Mouse (Mus musculus): ENCODE results near the gene Ccdc84. TPM values are rescaled to one million over a fixed set of nuclear protein-coding genes. Genes with fewer than 3 reads are reported as not detected.
"Not testable (repeated sequence)": the region's sequence is repeated elsewhere in the genome, so short reads cannot be mapped to it uniquely, and the experiment has no call there.

Ccdc84 gene
- polyA plus RNA-seq (2014; fragmentation: Nextera tagmentation; extraction: Ambion mirVana) = 22.0 and 27.1 TPM in 2 replicates

DNA sequence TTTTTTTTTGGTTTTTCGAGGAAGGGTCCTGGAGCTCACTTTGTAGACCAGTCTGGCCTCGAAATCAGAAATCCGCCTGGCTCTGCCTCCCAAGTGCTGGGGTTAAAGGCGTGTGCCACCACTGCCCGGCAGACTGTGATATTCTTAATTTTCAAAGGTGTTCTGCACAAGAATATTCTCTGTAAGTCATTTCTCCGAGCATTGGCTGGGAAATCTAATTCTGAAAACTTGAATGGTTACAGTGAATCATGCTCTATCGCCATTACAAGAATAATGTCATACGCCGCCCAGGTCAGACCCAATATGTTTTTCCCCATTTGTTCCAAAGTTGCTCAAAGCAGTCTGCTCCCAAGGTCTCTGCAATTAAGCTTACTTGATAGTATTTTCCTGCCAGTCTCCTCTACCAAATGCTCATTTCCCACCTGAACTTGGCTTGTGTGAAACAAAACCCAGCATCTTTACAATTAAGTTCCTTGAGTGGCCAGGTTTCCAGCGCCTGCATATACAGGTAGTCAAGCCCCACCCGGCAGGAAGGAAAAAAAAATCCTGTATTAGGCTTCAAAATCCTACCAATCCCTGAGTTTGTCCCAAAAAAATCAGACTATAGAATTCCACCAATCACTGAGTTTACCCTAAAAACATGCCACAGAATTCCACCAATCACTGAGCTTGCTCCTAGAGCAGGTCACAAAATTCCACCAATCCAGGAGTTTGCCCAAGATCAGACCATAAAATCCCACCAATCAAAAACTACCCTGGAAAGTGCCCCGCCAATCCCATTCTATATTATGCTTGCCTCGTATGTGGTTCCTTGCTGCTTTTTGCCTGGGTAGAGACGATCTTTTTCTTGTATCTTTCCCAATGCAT lies at the start of gene Ccdc84:
Ccdc84 (minus strand) TSS at position 51 of the 867 bp plus-strand sequence.
- DNase-seq (ENCODE audit: low spot score) = no peak
- Histone ChIP-seq H3K4me3 (ENCODE audit: low read depth, low read length) (peak within 1 kb of the TSS; percentile 88), H3K4me2 (ENCODE audit: low read depth, severe bottlenecking) (peak within 1 kb of the TSS; percentile 93), H3K27ac (replicated peaks; ENCODE audit: low read depth, low read length) (peak within 1 kb of the TSS; percentile 42; the same call in 1 of the 2 replicates), H3K9ac (ENCODE audit: low read length) (peak within 1 kb of the TSS; percentile 72), H3K4me1 (ENCODE audit: control insufficient read depth, insufficient read depth, low read length) (peaks cover 7% of the 10 kb centered on the region), H3K9me3 (ENCODE audit: control insufficient read depth, low read length) (no peaks in the 10 kb centered on the region), H3K27me3 (ENCODE audit: control insufficient read depth, insufficient read depth, low read length) (no peaks in the 10 kb centered on the region), H3K36me3 (ENCODE audit: control insufficient read depth, insufficient read depth, low read length) (peaks cover 2% of the 10 kb centered on the region; the same call in 1 of the 2 replicates)
- whole genome bisulfite sequencing = 83% methylated on average over 14 of the region's 14 CpGs
- no peak for ATAC-seq (ENCODE audit: insufficient number of reproducible peaks, low FRiP score, low TSS enrichment, low read depth)

DNA sequence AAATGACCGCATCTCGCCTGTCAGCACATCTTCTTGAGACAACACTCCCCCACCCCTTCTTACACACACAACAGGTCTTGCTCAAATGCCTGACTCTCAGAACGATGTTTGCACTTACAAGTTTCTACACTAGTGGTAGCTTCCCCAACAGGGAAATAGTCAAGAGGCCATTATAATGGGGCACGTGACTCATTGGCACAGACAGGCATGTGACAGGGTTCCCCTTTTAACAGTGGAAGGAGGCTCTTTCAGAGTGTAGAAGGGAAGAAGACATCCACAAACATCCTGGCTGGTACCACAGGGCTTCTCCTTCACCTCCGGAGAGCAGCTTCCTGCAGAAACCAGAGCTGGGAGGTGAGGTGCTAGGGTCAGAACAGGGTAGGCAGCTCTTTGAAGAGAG lies 43.6 kb upstream of the Ccdc84 start:
- DNase-seq (ENCODE audit: low spot score) (no peak), ATAC-seq (ENCODE audit: insufficient number of reproducible peaks, low FRiP score, low TSS enrichment, low read depth) (no peak)
- H3K4me2 ChIP-seq (ENCODE audit: low read depth, severe bottlenecking) = no peak overlapping the region
- no peaks in the 10 kb centered on the region for H3K27me3 ChIP-seq (ENCODE audit: control insufficient read depth, insufficient read depth, low read length)
- H3K4me3 ChIP-seq (ENCODE audit: low read depth, low read length) = no peak overlapping the region
- H3K9me3 ChIP-seq (ENCODE audit: control insufficient read depth, low read length) = no peaks in the 10 kb centered on the region
- H3K27ac ChIP-seq (replicated peaks; ENCODE audit: low read depth, low read length) = no peak overlapping the region
- 83% methylated on average over 5 of the region's 5 CpGs for WGBS
- no peak overlapping the region for H3K9ac ChIP-seq (ENCODE audit: low read length)
- 0 out of 2 replicates have a peak, but pooled peaks cover 2% of the 10 kb centered on the region for H3K4me1 ChIP-seq (ENCODE audit: control insufficient read depth, insufficient read depth, low read length)
- no peaks in the 10 kb centered on the region for H3K36me3 ChIP-seq (ENCODE audit: control insufficient read depth, insufficient read depth, low read length)

DNA sequence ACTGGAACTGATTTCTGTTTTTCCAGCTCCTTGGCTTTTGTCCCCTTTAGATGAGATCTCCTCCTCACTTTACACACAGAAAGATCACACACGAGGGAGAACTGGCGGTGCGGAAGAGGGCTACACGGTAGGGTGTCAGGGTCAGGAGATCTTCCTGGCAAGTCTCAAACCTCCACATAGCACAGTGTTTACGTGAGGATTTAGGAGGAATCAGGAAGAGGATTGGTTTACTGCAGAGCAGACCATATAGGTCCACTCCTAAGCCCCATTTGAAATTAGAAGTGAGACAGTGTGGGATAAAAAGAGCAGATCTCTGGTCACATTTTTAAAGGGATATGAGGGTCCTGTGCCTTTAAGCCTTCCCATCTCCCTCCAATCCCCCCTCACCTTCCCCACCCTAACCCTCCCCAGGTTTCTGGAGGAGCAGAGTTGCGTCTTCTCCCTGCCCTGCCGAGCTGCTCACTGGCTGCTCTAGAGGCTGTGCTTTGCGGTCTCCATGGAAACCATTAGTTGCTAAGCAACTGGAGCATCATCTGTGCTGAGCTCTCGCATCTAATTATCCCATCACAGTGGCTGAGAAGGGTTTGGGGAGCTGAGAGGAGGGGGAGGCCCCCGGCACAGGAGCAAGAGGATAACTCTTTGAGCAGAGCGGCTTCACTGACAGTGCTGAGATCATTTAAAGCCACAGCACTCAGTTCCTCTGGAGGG lies 38.8 kb upstream of the Ccdc84 start:
- ATAC-seq (ENCODE audit: insufficient number of reproducible peaks, low FRiP score, low TSS enrichment, low read depth) = no peak
- Histone ChIP-seq H3K9me3 (ENCODE audit: control insufficient read depth, low read length) (no peaks in the 10 kb centered on the region), H3K9ac (ENCODE audit: low read length) (no peak overlapping the region), H3K36me3 (ENCODE audit: control insufficient read depth, insufficient read depth, low read length) (no peaks in the 10 kb centered on the region), H3K4me2 (ENCODE audit: low read depth, severe bottlenecking) (no peak overlapping the region), H3K4me1 (ENCODE audit: control insufficient read depth, insufficient read depth, low read length) (0 out of 2 replicates have a peak, but pooled peaks cover 5% of the 10 kb centered on the region), H3K4me3 (ENCODE audit: low read depth, low read length) (no peak overlapping the region), H3K27me3 (ENCODE audit: control insufficient read depth, insufficient read depth, low read length) (peaks cover 6% of the 10 kb centered on the region; the same call in 1 of the 2 replicates), H3K27ac (replicated peaks; ENCODE audit: low read depth, low read length) (no peak overlapping the region)
- peak; percentile 60 for DNase-seq (ENCODE audit: low spot score)
- 8% methylated on average over 11 of the region's 11 CpGs for WGBS

DNA sequence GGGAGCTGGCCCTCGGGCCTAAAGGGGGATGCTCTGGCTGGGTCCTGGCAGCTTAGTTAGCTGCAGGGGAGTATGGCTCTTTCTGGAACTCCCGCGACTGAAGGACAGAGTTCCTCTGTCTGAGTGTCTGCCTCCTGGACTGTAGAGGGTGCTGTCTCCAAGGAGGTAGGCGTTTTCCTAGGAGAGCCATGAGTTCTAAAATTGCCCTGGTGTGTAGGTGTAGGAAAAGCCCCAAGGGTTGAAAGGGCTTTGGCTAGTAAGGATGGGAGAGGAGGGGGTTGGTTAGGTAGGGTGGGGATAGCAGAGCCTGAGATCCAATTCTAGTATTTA lies 36.5 kb upstream of the Ccdc84 start, which contains the start of gene Upk2:
Upk2 (minus strand) TSS at position 86 of the 330 bp plus-strand sequence.
- 14% methylated on average over 4 of the region's 4 CpGs for WGBS
- ATAC-seq (ENCODE audit: insufficient number of reproducible peaks, low FRiP score, low TSS enrichment, low read depth) = 0 out of 2 replicates have a peak, but pooled peaks have one; percentile 12
- Histone ChIP-seq H3K36me3 (ENCODE audit: control insufficient read depth, insufficient read depth, low read length) (no peaks in the 10 kb centered on the region), H3K4me3 (ENCODE audit: low read depth, low read length) (no peak within 1 kb of the TSS), H3K9ac (ENCODE audit: low read length) (no peak within 1 kb of the TSS), H3K27ac (replicated peaks; ENCODE audit: low read depth, low read length) (no peak within 1 kb of the TSS), H3K27me3 (ENCODE audit: control insufficient read depth, insufficient read depth, low read length) (peaks cover 6% of the 10 kb centered on the region; the same call in 1 of the 2 replicates), H3K4me1 (ENCODE audit: control insufficient read depth, insufficient read depth, low read length) (0 out of 2 replicates have a peak, but pooled peaks cover 5% of the 10 kb centered on the region), H3K4me2 (ENCODE audit: low read depth, severe bottlenecking) (0 out of 2 replicates have a peak within 1 kb of the TSS, but pooled peaks have one; percentile 12), H3K9me3 (ENCODE audit: control insufficient read depth, low read length) (no peaks in the 10 kb centered on the region)
- no peak for DNase-seq (ENCODE audit: low spot score)

DNA sequence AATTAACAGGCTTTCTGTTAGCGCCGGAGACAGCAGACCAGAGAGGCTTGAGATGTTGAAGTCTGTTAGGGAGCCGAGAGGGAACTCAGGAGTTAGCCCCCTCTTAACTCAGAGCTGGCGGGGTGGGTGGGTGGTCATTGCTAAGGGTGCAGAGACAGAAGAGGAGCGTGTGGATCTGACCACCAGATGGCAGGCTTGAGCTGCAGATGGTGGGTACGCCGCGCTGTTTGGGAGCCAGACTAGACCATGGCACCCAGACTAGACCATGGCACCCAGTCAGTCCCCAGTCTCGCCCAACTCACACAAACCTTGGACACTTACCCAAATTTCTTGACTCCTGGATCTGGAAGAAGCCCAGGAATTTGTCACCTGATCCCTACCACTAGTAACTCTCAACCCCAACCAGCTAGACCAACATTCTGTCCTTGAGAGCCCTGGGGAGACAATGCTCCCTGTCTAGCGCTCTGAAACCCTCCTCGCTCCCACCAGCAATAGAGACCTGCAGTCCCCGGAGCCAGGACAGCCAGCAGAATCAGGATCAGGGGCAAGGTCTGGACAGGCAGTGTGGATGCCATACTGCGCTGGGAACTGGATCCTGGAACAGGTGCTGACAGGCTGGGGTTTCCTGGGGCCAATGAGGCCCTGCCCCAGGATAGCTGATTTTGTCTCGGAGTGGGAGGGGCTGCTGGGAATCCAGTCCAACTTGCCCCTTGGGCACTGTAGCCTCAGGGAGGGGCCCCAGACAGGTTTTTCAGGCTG lies 35.9 kb upstream of the Ccdc84 start:
- H3K36me3 ChIP-seq (ENCODE audit: control insufficient read depth, insufficient read depth, low read length) = no peaks in the 10 kb centered on the region
- peak; percentile 83 for ATAC-seq (ENCODE audit: insufficient number of reproducible peaks, low FRiP score, low TSS enrichment, low read depth)
- peaks cover 6% of the 10 kb centered on the region; the same call in 1 of the 2 replicates for H3K27me3 ChIP-seq (ENCODE audit: control insufficient read depth, insufficient read depth, low read length)
- DNase-seq (ENCODE audit: low spot score) = peak; percentile 91
- H3K27ac ChIP-seq (replicated peaks; ENCODE audit: low read depth, low read length) = no peak overlapping the region
- H3K4me2 ChIP-seq (ENCODE audit: low read depth, severe bottlenecking) = 0 out of 2 replicates have a peak overlapping the region, but pooled peaks have one; percentile 12
- no peak overlapping the region for H3K4me3 ChIP-seq (ENCODE audit: low read depth, low read length)
- WGBS = 7% methylated on average over 14 of the region's 14 CpGs
- H3K4me1 ChIP-seq (ENCODE audit: control insufficient read depth, insufficient read depth, low read length) = 0 out of 2 replicates have a peak, but pooled peaks cover 5% of the 10 kb centered on the region
- no peak overlapping the region for H3K9ac ChIP-seq (ENCODE audit: low read length)
- no peaks in the 10 kb centered on the region for H3K9me3 ChIP-seq (ENCODE audit: control insufficient read depth, low read length)

DNA sequence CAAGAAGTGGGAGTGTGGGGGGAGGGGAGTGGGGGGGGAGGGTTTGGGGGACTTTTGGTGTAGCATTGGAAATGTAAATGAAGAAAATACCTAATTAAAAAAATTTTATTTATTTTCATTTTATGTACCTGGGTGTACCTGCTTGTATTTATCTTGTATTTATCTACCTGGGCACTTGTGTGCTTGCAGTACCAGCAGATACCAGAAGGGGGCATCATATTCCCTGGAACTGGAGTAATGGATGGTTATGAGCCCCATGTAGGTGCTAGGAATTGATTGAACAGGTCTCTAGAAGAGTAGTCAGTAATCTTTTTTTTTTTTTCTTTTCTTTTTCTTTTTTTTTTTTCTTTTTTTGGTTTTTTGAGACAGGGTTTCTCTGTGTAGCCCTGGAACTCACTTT lies 32.0 kb upstream of the Ccdc84 start:
- H3K27ac ChIP-seq (replicated peaks; ENCODE audit: low read depth, low read length) = no peak overlapping the region
- no peak overlapping the region for H3K4me2 ChIP-seq (ENCODE audit: low read depth, severe bottlenecking)
- peaks cover 6% of the 10 kb centered on the region; the same call in 1 of the 2 replicates for H3K27me3 ChIP-seq (ENCODE audit: control insufficient read depth, insufficient read depth, low read length)
- H3K4me1 ChIP-seq (ENCODE audit: control insufficient read depth, insufficient read depth, low read length) = 0 out of 2 replicates have a peak, but pooled peaks cover 3% of the 10 kb centered on the region
- H3K9me3 ChIP-seq (ENCODE audit: control insufficient read depth, low read length) = no peaks in the 10 kb centered on the region
- DNase-seq (ENCODE audit: low spot score) (no peak), ATAC-seq (ENCODE audit: insufficient number of reproducible peaks, low FRiP score, low TSS enrichment, low read depth) (no peak)
- H3K9ac ChIP-seq (ENCODE audit: low read length) = no peak overlapping the region
- H3K36me3 ChIP-seq (ENCODE audit: control insufficient read depth, insufficient read depth, low read length) = no peaks in the 10 kb centered on the region
- no peak overlapping the region for H3K4me3 ChIP-seq (ENCODE audit: low read depth, low read length)

DNA sequence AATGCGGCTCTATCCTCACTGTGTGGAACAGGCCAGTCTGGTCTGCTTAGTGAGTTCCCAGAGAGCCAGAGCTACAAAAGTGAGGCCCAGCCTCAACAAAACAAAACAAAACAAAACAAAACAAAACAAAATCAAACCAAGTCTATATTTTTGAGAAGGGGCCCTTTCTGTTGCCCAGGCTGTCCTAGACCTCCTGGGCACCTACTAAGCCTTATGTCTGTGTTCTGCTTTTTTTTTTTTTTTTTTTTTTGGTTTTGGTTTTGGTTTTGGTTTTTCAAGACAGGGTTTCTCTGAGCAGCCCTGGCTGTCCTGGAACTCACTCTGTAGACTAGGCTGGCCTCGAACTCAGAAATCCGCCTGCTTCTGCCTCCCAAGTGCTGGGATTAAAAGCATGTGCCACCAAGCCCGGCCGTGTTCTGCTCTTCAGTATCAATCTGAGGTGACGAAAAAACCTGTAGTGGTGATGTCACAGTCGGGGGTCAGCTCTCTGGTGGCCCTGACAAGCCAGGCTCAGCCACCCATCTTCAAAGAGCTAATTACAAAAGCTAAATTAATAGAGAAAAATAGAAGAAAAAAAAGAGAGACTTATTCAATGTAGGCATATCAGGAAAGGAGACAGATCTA lies 26.1 kb upstream of the Ccdc84 start:
- not testable (repeated sequence) for H3K9ac ChIP-seq (ENCODE audit: low read length); H3K4me2 ChIP-seq (ENCODE audit: low read depth, severe bottlenecking); H3K27ac ChIP-seq (replicated peaks; ENCODE audit: low read depth, low read length); H3K4me3 ChIP-seq (ENCODE audit: low read depth, low read length); ATAC-seq (ENCODE audit: insufficient number of reproducible peaks, low FRiP score, low TSS enrichment, low read depth); H3K36me3 ChIP-seq (ENCODE audit: control insufficient read depth, insufficient read depth, low read length); H3K27me3 ChIP-seq (ENCODE audit: control insufficient read depth, insufficient read depth, low read length); DNase-seq (ENCODE audit: low spot score); H3K9me3 ChIP-seq (ENCODE audit: control insufficient read depth, low read length); H3K4me1 ChIP-seq (ENCODE audit: control insufficient read depth, insufficient read depth, low read length)
- WGBS = 78% methylated on average over 7 of the region's 7 CpGs

Measured in limb, embryonic 11.5 days (tissue).